Mouse (Mus musculus) lung, embryonic 16.5 days (tissue): Measurements from ENCODE around the gene Nacc1. TPM values are rescaled to one million over a fixed set of nuclear protein-coding genes. Genes with fewer than 3 reads are reported as not detected.

Experiments used
- ATAC-seq: fragments of 200-750 bp; cut with Nextera tagmentation; 2 replicates; pipeline ENCODE4 v1.8.0; 2017; ENCODE audit warnings: low read depth, mild to moderate bottlenecking, moderate library complexity
- H3K27ac ChIP-seq: fragments of 300-500 bp; sonication (generic); 2 replicates; pipeline ENCODE4 v1.5.1; 2014; ENCODE audit warnings: mild to moderate bottlenecking, control low read depth, low read length
- H3K27me3 ChIP-seq: fragments of 300-500 bp; sonication (generic); 2 replicates; pipeline ENCODE4 v1.6.1; 2014; ENCODE audit warnings: low read depth, low read length, mixed read lengths; ENCODE audit not compliant: control insufficient read depth, insufficient read depth
- H3K36me3 ChIP-seq: fragments of 300-500 bp; sonication (generic); 2 replicates; pipeline ENCODE4 v1.6.1; 2014; ENCODE audit warnings: low read length; ENCODE audit not compliant: control insufficient read depth, insufficient read depth
- H3K4me1 ChIP-seq: fragments of 300-500 bp; sonication (generic); replicated peaks from 2 replicates; pipeline ENCODE4 v1.6.1; 2014; ENCODE audit warnings: low read length, mixed read lengths; ENCODE audit not compliant: control insufficient read depth, insufficient read depth
- H3K4me2 ChIP-seq: fragments of 300-500 bp; sonication (generic); 2 replicates; pipeline ENCODE4 v1.6.1; 2014; ENCODE audit warnings: low read depth, low read length, control low read depth
- H3K4me3 ChIP-seq: fragments of 300-500 bp; sonication (generic); 2 replicates; pipeline ENCODE4 v1.5.1; 2014; ENCODE audit warnings: mild to moderate bottlenecking, low read length, control low read depth
- H3K9ac ChIP-seq: fragments of 300-500 bp; sonication (generic); 2 replicates; pipeline ENCODE4 v1.6.1; 2014; ENCODE audit warnings: low read length, control low read depth
- H3K9me3 ChIP-seq: fragments of 300-500 bp; sonication (generic); 2 replicates; pipeline ENCODE4 v1.6.1; 2016; ENCODE audit warnings: low read length; ENCODE audit not compliant: control insufficient read depth
- WGBS: fragments of 180-500 bp; shearing (Covaris S2); extraction: QIAGEN DNeasy Blood & Tissue Kit; methylation state at CpG from one replicate; pipeline ENCODE4 v1.1.7; 2014; 5-methylcytosine and 5-hydroxymethylcytosine counted together
- polyA plus RNA-seq: library from polyadenylated mRNA; unstranded; fragments of >200 nt; fragmentation: Nextera tagmentation; extraction: Ambion mirVana; gene quantifications from 2 replicates; pipeline ENCODE4 v1.2.1, GENCODE M21; 2015

The Nacc1 gene
- polyA plus RNA-seq, 1 experiment from 2014 or later = 19.5 TPM

GRCm38 (mm10) chr8:84729921-84730362 lies 42.3 kb upstream of the Nacc1 start:
- no peak overlapping the region for H3K4me2 ChIP-seq
- no peaks in the 10 kb centered on the region for H3K9me3 ChIP-seq
- no peak overlapping the region for H3K9ac ChIP-seq
- H3K4me3 ChIP-seq = no peak overlapping the region
- 0 out of 2 replicates have a peak, but pooled peaks have one; percentile 2 for ATAC-seq
- no peaks in the 10 kb centered on the region for H3K27me3 ChIP-seq
- peak overlapping the region; percentile 87 for H3K27ac ChIP-seq
- peaks cover 10% of the 10 kb centered on the region for H3K36me3 ChIP-seq
- H3K4me1 ChIP-seq = peaks cover 79% of the 10 kb centered on the region
- 68% methylated on average over 16 of the region's 16 CpGs for WGBS

GRCm38 (mm10) chr8:84728474-84728873 lies 40.8 kb upstream of the Nacc1 start:
- H3K9me3 ChIP-seq = no peaks in the 10 kb centered on the region
- ATAC-seq = 0 out of 2 replicates have a peak, but pooled peaks have one; percentile 3
- H3K36me3 ChIP-seq = peaks cover 14% of the 10 kb centered on the region
- no peak overlapping the region for H3K9ac ChIP-seq
- H3K4me3 ChIP-seq = no peak overlapping the region
- peaks cover 88% of the 10 kb centered on the region for H3K4me1 ChIP-seq
- 51% methylated on average over 3 of the region's 3 CpGs for WGBS
- 0 out of 2 replicates have a peak overlapping the region, but pooled peaks have one; percentile 0 for H3K27ac ChIP-seq
- no peak overlapping the region for H3K4me2 ChIP-seq
- H3K27me3 ChIP-seq = no peaks in the 10 kb centered on the region

GRCm38 (mm10) chr8:84725941-84726259 lies 38.2 kb upstream of the Nacc1 start:
- 26% methylated on average over 3 of the region's 3 CpGs for WGBS

DNA sequence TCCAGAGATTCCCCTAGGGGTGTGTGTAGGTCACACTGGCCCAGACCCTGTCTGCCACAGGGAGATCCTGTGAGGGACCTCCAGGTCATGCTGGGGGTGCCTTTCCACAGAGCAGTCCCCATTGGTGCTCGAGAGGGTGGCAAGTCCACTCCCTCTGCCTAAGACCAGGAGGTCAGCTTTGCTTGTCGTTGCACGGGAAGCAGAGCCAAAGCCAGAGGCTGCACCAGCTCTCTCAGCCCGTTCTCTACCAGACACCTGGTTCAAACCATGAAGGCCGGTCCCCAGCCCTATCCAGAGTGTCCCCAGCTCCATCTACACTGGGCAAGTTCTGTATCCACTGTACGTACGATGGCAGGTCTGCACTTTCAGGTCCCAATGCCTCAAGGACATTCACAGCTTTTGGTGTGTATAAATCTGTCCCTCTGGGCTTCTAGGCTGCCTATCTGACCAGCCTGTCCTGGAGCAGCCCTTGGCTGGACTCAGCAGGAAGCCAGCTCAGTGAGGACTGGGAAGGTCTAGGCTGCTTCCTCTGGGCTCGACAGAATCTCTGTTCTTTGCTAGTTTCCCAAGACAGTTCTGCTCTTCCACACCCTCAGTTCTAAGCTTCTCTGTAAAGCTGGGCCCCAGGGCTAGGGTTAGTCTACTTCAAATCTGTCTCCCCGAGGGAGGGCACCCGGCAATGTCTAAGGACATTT lies 37.7 kb upstream of the Nacc1 start:
- no peaks in the 10 kb centered on the region for H3K9me3 ChIP-seq
- H3K27ac ChIP-seq = peak overlapping the region; percentile 74
- no peak overlapping the region for H3K4me2 ChIP-seq
- no peak overlapping the region for H3K4me3 ChIP-seq
- 49% methylated on average over 10 of the region's 10 CpGs for WGBS
- H3K36me3 ChIP-seq = peaks cover 24% of the 10 kb centered on the region
- peaks cover 77% of the 10 kb centered on the region for H3K4me1 ChIP-seq
- ATAC-seq = no peak
- H3K27me3 ChIP-seq = no peaks in the 10 kb centered on the region
- peak overlapping the region; percentile 40 for H3K9ac ChIP-seq

More at GRCm38 (mm10) chr8:84725941-84726259, 38.2 kb upstream of the Nacc1 start:
- Histone ChIP-seq H3K9ac (peak overlapping the region; percentile 40), H3K27ac (peak overlapping the region; percentile 74), H3K27me3 (no peaks in the 10 kb centered on the region), H3K4me3 (no peak overlapping the region), H3K4me2 (no peak overlapping the region), H3K4me1 (peaks cover 82% of the 10 kb centered on the region), H3K36me3 (peaks cover 24% of the 10 kb centered on the region), H3K9me3 (no peaks in the 10 kb centered on the region)
- ATAC-seq = no peak

- no peaks in the 10 kb centered on the region for H3K27me3 ChIP-seq
- H3K4me3 ChIP-seq = no peak overlapping the region
- H3K36me3 ChIP-seq = peaks cover 28% of the 10 kb centered on the region
- H3K9ac ChIP-seq = peak overlapping the region; percentile 25; the same call in 1 of the 2 replicates
- H3K4me2 ChIP-seq = no peak overlapping the region
- H3K4me1 ChIP-seq = peaks cover 69% of the 10 kb centered on the region
- peak overlapping the region; percentile 96 for H3K27ac ChIP-seq
- WGBS = 58% methylated on average over 9 of the region's 9 CpGs
- H3K9me3 ChIP-seq = no peaks in the 10 kb centered on the region
- ATAC-seq = no peak
These were observed 37.0 kb upstream of the Nacc1 start for GRCm38 (mm10) chr8:84724683-84725082.

DNA sequence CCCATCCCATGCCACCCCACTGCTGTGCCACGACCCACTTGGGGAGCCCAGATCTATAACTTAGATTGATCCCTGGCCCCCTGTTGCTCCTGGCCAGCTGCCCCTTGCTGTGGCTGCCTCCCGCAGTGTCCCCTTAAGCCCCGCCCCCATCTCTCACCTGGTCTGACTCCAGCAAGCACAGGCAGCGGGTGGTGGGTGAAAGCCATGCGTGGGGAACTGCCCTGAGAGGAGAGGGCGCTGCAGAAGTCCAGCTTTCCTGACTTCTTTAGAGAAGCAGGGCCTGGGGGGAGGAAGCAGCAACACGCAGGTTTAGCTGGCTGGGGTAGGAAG lies 35.9 kb upstream of the Nacc1 start:
- Histone ChIP-seq H3K4me1 (peaks cover 64% of the 10 kb centered on the region), H3K4me3 (no peak overlapping the region), H3K9ac (peak overlapping the region; percentile 48)

DNA sequence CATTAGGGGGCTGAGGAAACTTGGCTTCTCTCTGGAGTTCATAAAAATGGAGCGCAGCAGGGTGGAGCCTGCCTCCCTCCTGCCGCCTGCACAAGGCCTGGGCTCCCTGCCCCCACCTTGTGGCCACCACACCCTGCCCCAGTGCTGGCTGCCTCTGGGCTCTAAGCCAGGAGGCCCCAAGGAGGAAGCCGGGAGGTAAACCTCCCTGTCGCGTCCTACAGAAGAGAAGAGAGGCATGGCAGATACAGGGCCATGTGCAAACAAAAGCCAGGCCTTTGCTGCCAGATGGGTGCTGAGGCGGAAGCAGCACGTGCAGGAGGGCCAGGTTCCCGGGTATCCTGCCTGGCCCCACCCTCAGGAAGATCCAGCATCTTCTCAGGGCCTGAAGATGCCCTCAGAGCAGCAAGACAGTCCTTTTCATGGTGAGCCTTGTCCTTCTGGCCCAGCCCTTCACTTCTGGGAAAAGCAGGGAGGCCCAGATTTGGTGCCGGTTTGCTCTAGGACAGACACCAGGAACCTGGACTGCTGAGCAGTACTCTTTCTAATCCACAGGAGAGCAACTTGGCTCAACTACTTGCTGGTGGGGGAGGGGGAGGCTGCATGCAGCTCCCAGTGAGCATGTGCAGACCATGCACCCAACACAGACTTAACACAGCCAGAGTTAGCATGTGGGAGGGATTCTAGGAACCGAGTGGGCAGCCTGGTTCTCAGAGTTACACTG lies 35.3 kb upstream of the Nacc1 start, which contains the start of gene G430095P16Rik:
G430095P16Rik (plus strand) TSS at position 158 of the 721 bp plus-strand sequence.
- peak within 1 kb of the TSS; percentile 30 for H3K4me2 ChIP-seq
- peak; percentile 91 for ATAC-seq
- H3K9me3 ChIP-seq = no peaks in the 10 kb centered on the region
- H3K27ac ChIP-seq = peak within 1 kb of the TSS; percentile 96
- 0 out of 2 replicates have a peak within 1 kb of the TSS, but pooled peaks have one; percentile 4 for H3K4me3 ChIP-seq
- peaks cover 35% of the 10 kb centered on the region for H3K36me3 ChIP-seq
- H3K9ac ChIP-seq = peak within 1 kb of the TSS; percentile 59
- no peaks in the 10 kb centered on the region for H3K27me3 ChIP-seq
- WGBS = 3% methylated on average over 10 of the region's 10 CpGs
- H3K4me1 ChIP-seq = peaks cover 64% of the 10 kb centered on the region

More for the DNA sequence above, 35.9 kb upstream of the Nacc1 start:
- no peaks in the 10 kb centered on the region for H3K27me3 ChIP-seq
- H3K4me2 ChIP-seq = peak overlapping the region; percentile 9
- whole genome bisulfite sequencing = 11% methylated on average over 7 of the region's 7 CpGs
- H3K9me3 ChIP-seq = no peaks in the 10 kb centered on the region
- peaks cover 35% of the 10 kb centered on the region for H3K36me3 ChIP-seq
- ATAC-seq = no peak
- peak overlapping the region; percentile 96 for H3K27ac ChIP-seq

DNA sequence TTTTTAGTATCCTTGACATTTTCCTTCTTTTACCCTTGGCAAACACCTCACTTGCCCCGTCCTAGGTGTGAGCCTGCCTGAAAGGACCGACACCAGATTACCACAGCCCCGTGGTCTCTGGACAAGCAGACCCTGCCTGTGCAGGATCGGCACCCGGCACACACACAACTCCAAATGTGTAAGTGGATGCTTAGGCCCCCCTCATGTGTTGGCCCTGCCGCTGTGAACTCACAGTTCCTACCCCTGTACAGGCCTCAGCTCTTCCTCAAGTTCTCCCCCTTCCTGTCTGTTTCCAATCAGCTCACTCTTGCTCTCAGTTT lies 34.8 kb upstream of the Nacc1 start:
- Histone ChIP-seq H3K4me2 (peak overlapping the region; percentile 30; the same call in 1 of the 2 replicates), H3K9ac (peak overlapping the region; percentile 59), H3K27me3 (no peaks in the 10 kb centered on the region), H3K36me3 (peaks cover 35% of the 10 kb centered on the region), H3K27ac (peak overlapping the region; percentile 96), H3K4me3 (no peak overlapping the region), H3K9me3 (no peaks in the 10 kb centered on the region), H3K4me1 (peaks cover 60% of the 10 kb centered on the region)
- WGBS = 29% methylated on average over 6 of the region's 6 CpGs
- ATAC-seq = no peak

DNA sequence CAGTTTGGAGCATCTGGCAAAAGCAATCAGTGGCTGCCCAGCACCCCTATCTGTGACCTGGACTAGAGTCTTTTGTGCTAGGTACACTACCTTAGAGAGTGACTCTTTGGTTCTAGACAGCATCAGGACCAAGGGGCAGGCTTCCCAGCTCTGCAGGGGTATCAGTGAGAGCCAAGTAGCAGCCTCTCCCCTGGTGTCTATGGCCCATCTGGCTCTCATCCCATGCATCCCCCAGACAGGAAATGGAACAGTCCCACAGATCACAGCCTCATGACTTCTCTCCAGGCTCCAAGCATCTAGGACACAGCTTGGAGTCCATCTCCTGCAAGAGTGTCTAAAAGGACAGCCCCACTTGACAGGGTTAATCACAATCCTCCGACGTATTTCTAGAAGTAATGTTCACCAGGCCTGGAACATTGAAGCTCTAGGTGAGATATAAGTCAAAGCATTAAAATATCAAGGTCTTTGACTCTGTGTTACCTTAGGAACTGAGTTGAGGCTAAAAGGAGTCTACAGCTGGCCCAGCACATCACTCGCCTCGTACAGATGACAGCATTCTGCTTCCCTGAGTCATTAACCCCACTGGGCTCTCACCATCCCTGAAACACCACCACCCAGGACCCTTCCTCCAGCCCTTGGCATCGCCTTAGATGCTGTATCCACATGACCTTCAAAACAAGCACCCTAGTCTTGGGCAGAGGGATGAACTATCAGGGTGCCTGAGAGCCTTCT lies 31.5 kb upstream of the Nacc1 start:
- Histone ChIP-seq H3K4me3 (no peak overlapping the region), H3K27ac (no peak overlapping the region), H3K36me3 (peaks cover 30% of the 10 kb centered on the region), H3K27me3 (no peaks in the 10 kb centered on the region), H3K9ac (no peak overlapping the region), H3K4me2 (no peak overlapping the region), H3K9me3 (no peaks in the 10 kb centered on the region), H3K4me1 (peaks cover 39% of the 10 kb centered on the region)
- no peak for ATAC-seq
- WGBS = 82% methylated on average over 5 of the region's 5 CpGs
